Mouse (Mus musculus): ENCODE data around the gene Sqstm1.

GRCm38 (mm10) chr11:50177111-50177510, 33.5 kb downstream of the Sqstm1 start:
- no peak for TF ChIP-seq CTCF (IDR thresholded peaks at IDR 0.05; ENCODE audit: control insufficient read depth, insufficient read depth, insufficient replicate concordance, low read depth, low read length)
- no peak for TF ChIP-seq POLR2A (IDR thresholded peaks at IDR 0.05; ENCODE audit: control insufficient read depth, low read depth, low read length)

Measured in testis, adult 2 months (tissue).